Mouse (Mus musculus): ENCODE measurements at regions not wholly inside any gene's neighbourhood (a gene's known extent, or its start where the extent isn't known, plus 50 kb on each side); places are given as distances from the start of the nearest gene placed in this dataset.

DNA sequence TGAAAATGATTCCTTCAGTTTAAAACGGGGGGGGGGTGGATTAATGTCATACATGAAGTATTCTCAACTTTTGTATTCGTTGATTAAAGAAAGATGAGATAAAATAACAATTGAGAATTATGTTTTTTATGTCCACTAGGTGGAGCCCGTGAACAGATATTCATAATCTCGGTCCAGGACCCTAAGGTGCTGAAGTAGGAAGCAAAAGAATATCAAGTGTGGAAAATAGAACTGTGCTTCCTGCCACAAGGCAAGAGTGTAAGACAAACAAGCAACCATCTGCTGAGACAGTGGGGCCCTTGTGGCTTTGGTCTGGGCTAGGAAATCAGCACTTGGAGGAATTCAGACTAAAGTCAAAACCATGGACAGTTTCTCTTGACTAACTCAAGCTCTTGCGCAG is 50.9 kb upstream of the Kap start:
- WGBS = 13% methylated on average over 5 of the region's 5 CpGs
- H3K4me1 ChIP-seq (ENCODE audit: control insufficient read depth, insufficient read depth, low read length) = no peaks in the 10 kb centered on the region
- no peak overlapping the region for H3K27ac ChIP-seq (ENCODE audit: control insufficient read depth, insufficient read depth, low read depth, low read length, poor library complexity)
- H3K4me3 ChIP-seq (replicated peaks; ENCODE audit: control insufficient read depth, low read depth, low read length) = no peak overlapping the region
- no peak for TF ChIP-seq CTCF (IDR thresholded peaks at IDR 0.05; ENCODE audit: control insufficient read depth, insufficient read depth, low read length)

DNA sequence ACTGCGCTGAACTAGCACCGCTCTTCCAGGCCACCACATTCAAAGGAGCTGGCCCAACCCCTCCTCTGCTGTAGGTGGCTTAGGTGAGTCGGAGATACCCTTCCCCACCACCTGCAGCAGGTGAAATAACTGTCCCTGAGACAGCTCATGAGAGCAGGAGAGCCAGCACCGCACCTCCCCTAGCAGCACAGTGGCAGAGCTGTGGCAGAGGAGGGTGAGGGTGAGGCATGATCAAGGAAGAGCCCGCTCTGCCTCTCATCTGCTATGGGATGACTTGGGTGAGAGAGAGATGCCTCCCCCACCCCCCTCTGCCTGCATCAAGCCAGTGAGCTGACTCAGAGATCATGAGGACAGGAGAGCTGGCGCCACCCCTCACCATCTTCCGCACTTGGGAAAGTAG is 81.1 kb upstream of the Kap start:
- no peaks in the 10 kb centered on the region for H3K4me1 ChIP-seq (ENCODE audit: control insufficient read depth, insufficient read depth, low read length)
- TF ChIP-seq POLR2A (IDR thresholded peaks at IDR 0.05; ENCODE audit: borderline replicate concordance, control insufficient read depth, low read depth, low read length) = no peak
- TF ChIP-seq CTCF (IDR thresholded peaks at IDR 0.05; ENCODE audit: control insufficient read depth, insufficient read depth, low read length) = no peak
- no peak overlapping the region; the same call in 1 of the 2 replicates for H3K27ac ChIP-seq (ENCODE audit: control insufficient read depth, insufficient read depth, low read depth, low read length, poor library complexity)
- no peak overlapping the region for H3K4me3 ChIP-seq (replicated peaks; ENCODE audit: control insufficient read depth, low read depth, low read length)
- 88% methylated on average over 7 of the region's 7 CpGs for WGBS

DNA sequence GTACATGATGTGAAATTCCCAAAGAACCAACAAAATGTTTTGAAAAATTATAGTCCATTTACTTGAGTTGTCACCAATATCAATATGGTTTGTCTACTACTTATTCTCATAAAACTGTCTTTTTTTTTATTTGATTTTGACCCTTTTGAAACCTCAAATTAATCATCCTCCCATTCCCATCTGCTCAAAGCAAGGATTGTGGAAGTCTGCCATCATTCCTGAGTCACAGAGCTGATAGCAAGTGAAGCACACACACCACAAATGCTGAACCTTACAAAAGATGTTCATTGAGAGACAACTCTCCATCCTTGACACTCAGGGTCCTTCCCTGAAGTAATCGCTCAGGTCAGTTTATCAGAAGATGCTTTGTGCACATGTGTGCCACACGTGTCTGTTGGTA is 82.1 kb upstream of the Kap start:
- H3K27ac ChIP-seq (ENCODE audit: control insufficient read depth, insufficient read depth, low read depth, low read length, poor library complexity) = no peak overlapping the region
- H3K4me3 ChIP-seq (replicated peaks; ENCODE audit: control insufficient read depth, low read depth, low read length) = no peak overlapping the region
- H3K4me1 ChIP-seq (ENCODE audit: control insufficient read depth, insufficient read depth, low read length) = no peaks in the 10 kb centered on the region
- no peak for TF ChIP-seq POLR2A (IDR thresholded peaks at IDR 0.05; ENCODE audit: borderline replicate concordance, control insufficient read depth, low read depth, low read length)
- WGBS = 81% methylated on average over 2 of the region's 2 CpGs

DNA sequence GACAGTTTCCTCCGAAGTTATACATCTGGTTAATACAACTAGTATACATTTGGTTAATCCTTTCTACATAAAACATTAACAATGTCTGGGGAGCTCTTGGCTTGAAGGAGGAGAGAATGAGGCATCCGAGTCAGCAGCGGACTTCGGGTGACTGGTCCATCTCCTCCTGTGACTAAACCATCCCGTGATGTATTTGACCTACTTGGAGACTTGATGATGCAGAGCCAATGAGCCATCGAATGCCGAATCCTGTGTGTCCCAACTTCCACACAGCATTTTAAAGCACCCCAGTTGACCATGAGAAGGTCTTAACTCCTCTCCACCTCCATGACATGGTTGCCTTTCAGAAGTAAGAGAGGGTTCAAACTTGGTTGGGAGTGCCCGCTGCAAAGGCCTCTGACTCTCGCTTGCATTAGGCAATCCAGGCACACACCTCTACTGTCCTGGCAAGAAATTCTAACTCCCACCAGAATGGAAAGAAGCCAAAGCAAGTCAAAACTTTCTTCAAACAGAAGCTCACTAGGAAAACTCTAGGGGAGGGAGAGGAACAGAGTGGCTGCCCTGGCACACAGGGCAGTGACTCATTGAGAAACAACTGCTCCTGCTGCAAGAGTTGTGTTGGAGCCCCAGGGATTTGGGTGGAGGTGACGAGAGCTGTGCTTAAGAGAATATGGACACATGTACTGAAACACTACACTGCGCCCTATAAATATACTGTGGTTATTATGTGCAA is 75.4 kb upstream of the Etv6 start:
- WGBS = 79% methylated on average over 11 of the region's 11 CpGs
- no peaks in the 10 kb centered on the region for H3K4me1 ChIP-seq (ENCODE audit: control insufficient read depth, insufficient read depth, low read length)
- no peak overlapping the region for H3K4me3 ChIP-seq (replicated peaks; ENCODE audit: control insufficient read depth, low read depth, low read length)
- TF ChIP-seq CTCF (IDR thresholded peaks at IDR 0.05; ENCODE audit: control insufficient read depth, insufficient read depth, low read length) = no peak
- TF ChIP-seq POLR2A (IDR thresholded peaks at IDR 0.05; ENCODE audit: borderline replicate concordance, control insufficient read depth, low read depth, low read length) = no peak
- no peak overlapping the region for H3K27ac ChIP-seq (ENCODE audit: control insufficient read depth, insufficient read depth, low read depth, low read length, poor library complexity)

DNA sequence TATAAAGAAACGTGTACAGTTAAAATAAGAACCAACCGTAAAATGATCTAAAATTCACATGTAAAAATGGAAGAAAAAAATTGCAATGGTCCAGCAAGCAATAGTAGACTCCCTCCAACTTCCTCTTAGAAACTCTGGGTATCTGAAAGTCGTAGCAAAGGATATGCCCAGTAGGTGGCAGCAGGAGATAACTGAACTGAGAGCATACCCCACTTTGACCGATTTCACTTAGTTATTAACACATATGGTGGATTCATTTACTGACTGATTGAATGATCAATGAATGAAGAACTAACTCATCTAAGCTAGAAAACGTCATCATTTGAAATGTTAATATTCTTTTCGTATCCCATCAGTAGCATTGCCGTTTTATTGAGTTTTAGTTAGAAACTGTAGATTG is 74.8 kb upstream of the Etv6 start:
- no peaks in the 10 kb centered on the region for H3K4me1 ChIP-seq (ENCODE audit: control insufficient read depth, insufficient read depth, low read length)
- WGBS = 23% methylated on average over 7 of the region's 7 CpGs
- TF ChIP-seq POLR2A (IDR thresholded peaks at IDR 0.05; ENCODE audit: borderline replicate concordance, control insufficient read depth, low read depth, low read length) (no peak), CTCF (IDR thresholded peaks at IDR 0.05; ENCODE audit: control insufficient read depth, insufficient read depth, low read length) (peak; percentile 51)
- H3K4me3 ChIP-seq (replicated peaks; ENCODE audit: control insufficient read depth, low read depth, low read length) = no peak overlapping the region
- H3K27ac ChIP-seq (ENCODE audit: control insufficient read depth, insufficient read depth, low read depth, low read length, poor library complexity) = no peak overlapping the region

DNA sequence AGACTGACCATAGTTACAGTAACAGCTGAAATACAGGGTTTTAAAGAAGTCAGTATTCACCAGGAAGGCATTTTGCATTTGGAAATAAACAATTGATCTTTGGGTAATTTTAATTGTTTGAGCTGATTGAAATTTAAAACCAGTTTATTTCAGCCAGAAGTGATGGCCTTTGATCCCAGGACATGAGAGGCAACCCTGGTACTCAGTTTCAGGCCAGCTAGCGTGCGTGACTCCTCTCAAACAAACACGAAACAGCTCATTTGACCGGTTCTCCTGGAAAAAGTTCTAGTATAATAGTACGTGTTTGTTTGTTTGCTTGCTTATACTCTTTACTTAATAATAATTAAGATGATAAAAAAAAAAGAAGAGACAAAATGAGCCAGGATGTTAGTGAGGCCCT is 72.9 kb upstream of the Etv6 start:
- no peak overlapping the region for H3K27ac ChIP-seq (ENCODE audit: control insufficient read depth, insufficient read depth, low read depth, low read length, poor library complexity)
- no peak overlapping the region for H3K4me3 ChIP-seq (replicated peaks; ENCODE audit: control insufficient read depth, low read depth, low read length)
- TF ChIP-seq CTCF (IDR thresholded peaks at IDR 0.05; ENCODE audit: control insufficient read depth, insufficient read depth, low read length) (no peak), POLR2A (IDR thresholded peaks at IDR 0.05; ENCODE audit: borderline replicate concordance, control insufficient read depth, low read depth, low read length) (no peak)
- 92% methylated on average over 5 of the region's 5 CpGs for WGBS
- no peaks in the 10 kb centered on the region for H3K4me1 ChIP-seq (ENCODE audit: control insufficient read depth, insufficient read depth, low read length)

DNA sequence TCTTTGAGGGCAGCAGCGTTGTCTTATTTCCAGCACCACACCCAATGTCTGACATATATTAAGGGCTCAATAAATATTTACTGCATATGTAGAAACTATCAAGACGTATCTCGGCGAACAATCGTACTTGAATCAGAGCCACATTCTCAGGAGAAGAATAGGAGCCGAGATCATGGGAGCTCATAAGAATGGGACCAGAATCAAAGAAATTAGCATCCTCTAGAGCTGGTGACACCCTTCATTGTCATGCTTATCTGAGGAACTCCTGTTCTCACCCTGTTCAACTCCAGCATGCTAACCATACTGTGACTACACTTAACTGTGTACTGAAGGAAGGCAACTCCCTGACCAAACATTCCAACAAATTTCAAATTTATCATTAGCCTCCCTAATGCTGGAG is 72.2 kb upstream of the Etv6 start:
- no peaks in the 10 kb centered on the region for H3K4me1 ChIP-seq (ENCODE audit: control insufficient read depth, insufficient read depth, low read length)
- no peak overlapping the region for H3K4me3 ChIP-seq (replicated peaks; ENCODE audit: control insufficient read depth, low read depth, low read length)
- 88% methylated on average over 6 of the region's 6 CpGs for WGBS
- TF ChIP-seq POLR2A (IDR thresholded peaks at IDR 0.05; ENCODE audit: borderline replicate concordance, control insufficient read depth, low read depth, low read length) (no peak), CTCF (IDR thresholded peaks at IDR 0.05; ENCODE audit: control insufficient read depth, insufficient read depth, low read length) (no peak)
- H3K27ac ChIP-seq (ENCODE audit: control insufficient read depth, insufficient read depth, low read depth, low read length, poor library complexity) = no peak overlapping the region

DNA sequence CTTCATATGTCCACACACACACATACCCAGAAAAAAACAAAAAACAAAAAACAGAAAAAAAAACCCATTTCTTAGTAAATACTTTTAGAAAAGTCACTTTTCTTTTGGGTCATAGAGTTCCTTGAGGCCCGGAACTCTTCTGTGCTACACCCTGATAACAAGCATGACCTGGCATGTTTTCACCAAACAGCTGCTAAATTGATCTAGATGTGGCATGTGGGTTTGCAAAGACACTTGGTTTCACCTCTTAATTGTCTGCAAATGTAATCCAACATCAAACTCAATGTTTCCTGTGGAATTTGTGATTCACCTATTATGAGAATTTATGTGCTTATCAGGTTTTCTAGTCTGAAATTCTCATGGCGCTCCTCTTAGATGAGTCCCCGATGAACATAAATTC is 68.2 kb upstream of the Etv6 start:
- Histone ChIP-seq H3K4me3 (replicated peaks; ENCODE audit: control insufficient read depth, low read depth, low read length) (no peak overlapping the region), H3K4me1 (ENCODE audit: control insufficient read depth, insufficient read depth, low read length) (no peaks in the 10 kb centered on the region; the same call in 1 of the 2 replicates), H3K27ac (ENCODE audit: control insufficient read depth, insufficient read depth, low read depth, low read length, poor library complexity) (no peak overlapping the region)
- 57% methylated on average over 3 of the region's 3 CpGs for WGBS
- no peak for TF ChIP-seq POLR2A (IDR thresholded peaks at IDR 0.05; ENCODE audit: borderline replicate concordance, control insufficient read depth, low read depth, low read length)
- no peak for TF ChIP-seq CTCF (IDR thresholded peaks at IDR 0.05; ENCODE audit: control insufficient read depth, insufficient read depth, low read length)

Data from bone marrow, adult 2 months (tissue).